Mouse (Mus musculus) ES-Bruce4 (cell line): ENCODE results near the gene Kxd1.

Experiments
- CTCF ChIP-seq: IDR thresholded peaks from one replicate; pipeline ENCODE4 v1.8.1; 2011; ENCODE audit warnings: low read depth, low read length
- EP300 ChIP-seq: IDR thresholded peaks from 2 replicates; pipeline ENCODE4 v1.6.1; 2011; ENCODE audit warnings: low read depth, low read length; ENCODE audit not compliant: insufficient read depth

DNA sequence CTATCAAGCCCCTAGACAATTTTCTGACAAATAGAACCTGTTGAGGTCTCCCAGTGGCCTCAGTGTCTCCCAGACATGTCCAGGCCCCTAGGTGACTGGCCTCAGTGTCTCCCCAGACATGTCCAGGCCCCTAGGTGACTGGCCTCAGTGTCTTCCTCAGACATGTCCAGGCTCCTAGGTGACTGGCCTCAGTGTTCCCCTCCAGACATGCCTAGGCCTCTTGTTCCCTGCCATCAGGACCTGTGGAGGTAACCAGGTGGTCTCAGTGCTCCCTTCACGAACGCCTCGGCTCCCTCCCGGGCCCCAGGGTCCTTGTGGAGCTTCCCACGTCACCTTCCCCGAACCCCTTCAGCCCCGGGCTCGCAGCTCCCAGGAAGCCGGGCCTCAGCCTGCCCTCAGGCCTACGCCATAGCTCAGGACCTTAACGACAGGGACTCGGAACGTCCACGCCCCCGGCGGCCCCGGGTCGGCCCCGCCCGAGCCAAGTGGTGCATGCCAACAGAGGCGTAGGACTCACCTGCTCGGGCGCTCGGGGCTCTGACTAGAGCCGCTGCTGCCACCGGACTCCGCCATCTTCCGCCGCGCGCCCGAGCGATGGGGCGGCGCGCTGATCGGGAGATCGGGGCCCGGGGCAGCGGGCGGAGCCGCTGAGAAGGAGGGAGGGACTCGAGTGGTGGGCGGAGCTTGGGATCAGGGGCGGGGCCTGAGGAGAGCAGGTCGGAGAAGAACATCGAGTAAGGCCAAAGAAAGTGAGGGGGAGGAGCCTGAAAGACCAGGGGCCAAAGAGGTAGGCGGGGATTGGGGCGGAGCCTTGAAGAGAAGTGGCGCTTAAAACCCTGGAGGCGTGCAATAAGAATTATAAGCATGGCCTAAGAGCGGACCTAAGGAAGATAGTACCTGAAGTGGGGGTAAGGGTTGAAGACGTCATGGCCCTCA lies 51.2 kb downstream of the Kxd1 start, which contains the start of gene Klhl26:
- TF ChIP-seq EP300 = no peak
- no peak for TF ChIP-seq CTCF
